Mouse (Mus musculus) kidney, adult 10 weeks (tissue): ENCODE measurements around the gene Spc25. TPM values are rescaled to one million over a fixed set of nuclear protein-coding genes. Genes with fewer than 3 reads are reported as not detected.

Experiments used
- polyA plus RNA-seq: library from polyadenylated mRNA; stranded (reverse); fragments of 350-450 nt; fragmentation: Illumina TruSeq; extraction: RNeasy Lipid Tissue Mini Kit (QIAGEN cat#74804); gene quantifications from one replicate; pipeline ENCODE4 v1.2.3, GENCODE M21; 2014; ENCODE audit warnings: low read depth, low replicate concordance

The Spc25 gene
- 252 TPM for polyA plus RNA-seq

GRCm38 (mm10) chr2:69205791-69206351, at the start of gene Spc25:
Gene Spc25 (minus strand): TSS chr2:69206194.

DNA sequence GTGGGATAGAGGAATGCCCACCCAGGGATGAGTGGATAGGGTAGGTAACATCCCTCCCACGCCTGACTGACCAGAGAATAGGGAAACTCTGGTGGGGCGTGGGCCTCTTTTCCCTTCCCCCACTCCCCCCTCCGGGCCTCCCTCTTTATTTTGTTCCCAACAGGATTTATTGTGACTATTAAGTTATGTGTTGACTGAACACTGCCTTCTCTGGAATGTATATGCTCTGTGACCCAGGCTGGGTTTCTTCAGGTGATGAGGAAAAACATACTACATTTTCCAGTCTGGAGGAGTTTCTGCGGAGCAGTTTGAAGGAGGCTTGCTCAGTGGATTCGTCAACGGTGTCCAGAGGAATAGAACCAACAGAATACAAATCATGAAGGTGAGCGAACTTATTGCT, 4.8 kb upstream of the Spc25 start, which contains the start of gene G6pc2:
TSS of gene G6pc2 (plus strand) at position 301 of the 400 bp plus-strand sequence.

Other genes with a start within 250 kb of the Spc25 start
- 11.6 TPM for gene Nostrin, start 70.4 kb downstream of the Spc25 start, polyA plus RNA-seq
- 0.97 TPM for gene G6pc2, start 4.9 kb upstream of the Spc25 start, polyA plus RNA-seq
- not detected for gene Abcb11, start 136.4 kb upstream of the Spc25 start, polyA plus RNA-seq
- not detected for gene Dhrs9, start 174.3 kb upstream of the Spc25 start, polyA plus RNA-seq